ENCODE assay signal across 20 mouse cellular contexts in the genomic region with DNA sequence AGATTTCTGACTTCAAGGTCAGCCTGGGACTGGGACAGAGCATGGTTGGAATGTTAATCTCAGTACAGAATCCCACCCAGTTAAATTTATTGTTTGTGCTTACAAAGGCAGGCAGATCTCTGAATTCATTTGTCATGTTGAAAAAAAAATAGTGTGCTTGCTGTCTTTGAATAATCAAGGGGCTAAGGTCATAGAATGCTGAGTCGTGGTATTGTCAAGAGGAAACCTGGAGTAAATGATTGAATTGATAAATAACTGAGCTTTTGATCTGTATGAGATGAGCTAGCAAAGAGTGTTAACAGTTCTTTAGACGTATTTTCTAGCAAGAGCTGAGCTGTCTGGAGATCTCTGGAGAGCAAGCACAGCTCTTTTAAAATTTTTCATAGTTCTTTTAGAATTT. TPM values are rescaled to one million over a fixed set of nuclear protein-coding genes. Genes with fewer than 3 reads are reported as not detected.
"Had no signal": no experiment of that assay in that cellular context is flagged by ENCODE, and none has a peak within 500 bp of the region (broad histone marks: within the 10 kb centered on the region; RNA-seq: fewer than 3 reads in every experiment).

No protein-coding gene starts in this region.

- DNase-seq: liver, postnatal 0 days; lung, adult 2 months; lung, postnatal 14 days; lung, postnatal 36 days; right cerebral cortex, postnatal 14 days; thymus, adult 2 months; thymus, postnatal 25 days had no signal

- H3K27me3 ChIP-seq: lung, embryonic 15.5 days; midbrain, embryonic 13.5 days; midbrain, embryonic 15.5 days; neural tube, embryonic 12.5 days; stomach, embryonic 15.5 days had no signal

- H3K9ac ChIP-seq: liver, postnatal 0 days; lung, embryonic 15.5 days; midbrain, embryonic 13.5 days; midbrain, embryonic 15.5 days; neural tube, embryonic 12.5 days; stomach, embryonic 15.5 days had no signal

- H3K4me1 ChIP-seq: megakaryocyte, embryonic 14.5 days; midbrain, embryonic 13.5 days; midbrain, embryonic 15.5 days; neural tube, embryonic 12.5 days had no signal

- H3K27ac ChIP-seq: lung, embryonic 15.5 days; midbrain, embryonic 13.5 days; midbrain, embryonic 15.5 days; neural tube, embryonic 12.5 days; stomach, embryonic 15.5 days; stomach, postnatal 0 days had no signal

- H3K9me3 ChIP-seq: lung, embryonic 15.5 days; midbrain, embryonic 13.5 days; midbrain, embryonic 15.5 days; neural tube, embryonic 12.5 days; stomach, embryonic 15.5 days had no signal

- H3K36me3 ChIP-seq: lung, embryonic 15.5 days; midbrain, embryonic 13.5 days; midbrain, embryonic 15.5 days; neural tube, embryonic 12.5 days; stomach, embryonic 15.5 days had no signal

- H3K4me3 ChIP-seq: lung, embryonic 15.5 days; megakaryocyte, embryonic 14.5 days; midbrain, embryonic 13.5 days; midbrain, embryonic 15.5 days; neural tube, embryonic 12.5 days; stomach, embryonic 15.5 days had no signal

RNA-seq across cellular contexts. Expression of a gene that starts 25.2 kb away (rescaled TPM):
- total RNA-seq: midbrain, postnatal 0 days had no signal
- polyA plus RNA-seq: liver, postnatal 0 days; lung, embryonic 15.5 days; lung, postnatal 0 days; midbrain, embryonic 11.5 days; midbrain, embryonic 13.5 days; midbrain, embryonic 15.5 days; midbrain, postnatal 0 days; neural tube, embryonic 12.5 days; neural tube, embryonic 14.5 days; stomach, embryonic 15.5 days; stomach, postnatal 0 days had no signal

RNA-seq across cellular contexts. Expression of a gene that starts 42.8 kb away (rescaled TPM):
- total RNA-seq: monocyte, adult 5-6 weeks; neutrophil, adult 5-6 weeks had no signal
